Mouse (Mus musculus): ENCODE measurements around the gene Tmem231. TPM values are rescaled to one million over a fixed set of nuclear protein-coding genes. Genes with fewer than 3 reads are reported as not detected.

Gene Tmem231
- polyA plus RNA-seq, 1 experiment from 2014 or later = 5.0 TPM

DNA sequence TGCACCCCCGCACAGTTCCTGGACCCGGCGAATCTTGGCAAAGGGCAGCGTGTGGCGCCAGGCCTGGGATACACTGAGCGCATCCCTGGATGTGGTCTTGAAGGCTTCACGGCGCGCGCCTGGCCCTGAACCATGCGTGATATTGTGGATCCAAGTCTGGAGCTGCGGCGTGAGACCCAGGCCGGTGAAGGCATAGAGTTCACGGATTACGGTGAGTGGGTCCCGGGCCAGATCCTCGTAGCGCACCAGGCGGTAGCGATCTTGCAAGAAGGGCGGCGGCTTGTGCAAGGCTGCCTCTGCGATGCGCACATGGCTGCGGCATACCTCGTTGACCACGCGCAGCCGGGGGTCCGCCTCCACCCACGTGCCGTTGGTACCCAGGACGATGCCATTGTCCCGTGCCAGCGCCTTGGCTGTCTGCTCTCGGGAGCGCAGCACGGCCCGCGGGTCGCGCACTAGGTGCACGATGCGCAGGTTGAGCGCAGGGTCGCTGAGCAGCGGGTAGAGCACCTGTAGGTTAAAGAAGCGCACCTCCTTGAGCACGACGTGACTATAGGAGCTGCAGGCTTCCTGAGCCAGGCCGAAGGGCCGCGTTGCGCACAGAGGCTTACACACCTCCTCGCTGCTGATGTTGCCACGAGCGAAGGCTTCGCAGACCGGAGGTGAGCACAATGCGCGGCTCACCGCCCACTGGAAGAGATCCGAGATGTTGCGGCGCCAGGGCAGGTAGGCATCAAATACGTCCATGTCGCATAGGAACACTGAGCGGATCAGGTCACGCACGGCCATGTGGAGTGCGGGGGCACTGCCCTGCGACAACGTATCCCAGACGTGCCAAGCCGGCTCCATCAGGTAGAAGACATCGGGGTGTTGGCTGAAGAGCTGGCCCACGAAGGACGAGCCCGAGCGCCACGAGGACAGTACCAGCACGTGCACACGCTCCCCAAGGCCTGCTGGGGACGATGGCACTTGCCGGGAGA, 43.5 kb downstream of the Tmem231 start:
- no peak overlapping the region for H3K9ac ChIP-seq (ENCODE audit: low read depth, low read length)
- no peak overlapping the region for H3K27ac ChIP-seq (ENCODE audit: low read depth, low read length)
- no peaks in the 10 kb centered on the region for H3K36me3 ChIP-seq (ENCODE audit: control insufficient read depth, insufficient read depth, low read length)
- peak overlapping the region; percentile 28 for H3K4me3 ChIP-seq (ENCODE audit: low read depth, low read length)
- H3K4me2 ChIP-seq = peak overlapping the region; percentile 56
- ATAC-seq (replicated peaks; ENCODE audit: insufficient number of reproducible peaks, low FRiP score, low TSS enrichment) = no peak
- peaks cover 42% of the 10 kb centered on the region for H3K27me3 ChIP-seq (ENCODE audit: control insufficient read depth, insufficient read depth, low read length)
- no peaks in the 10 kb centered on the region for H3K9me3 ChIP-seq (replicated peaks; ENCODE audit: control insufficient read depth, low read length)
- H3K4me1 ChIP-seq (ENCODE audit: control insufficient read depth, insufficient read depth, low read length) = peaks cover 7% of the 10 kb centered on the region; the same call in 1 of the 2 replicates
- WGBS (ENCODE audit: insufficient replicate concordance) = 12% methylated on average over 86 of the region's 86 CpGs

DNA sequence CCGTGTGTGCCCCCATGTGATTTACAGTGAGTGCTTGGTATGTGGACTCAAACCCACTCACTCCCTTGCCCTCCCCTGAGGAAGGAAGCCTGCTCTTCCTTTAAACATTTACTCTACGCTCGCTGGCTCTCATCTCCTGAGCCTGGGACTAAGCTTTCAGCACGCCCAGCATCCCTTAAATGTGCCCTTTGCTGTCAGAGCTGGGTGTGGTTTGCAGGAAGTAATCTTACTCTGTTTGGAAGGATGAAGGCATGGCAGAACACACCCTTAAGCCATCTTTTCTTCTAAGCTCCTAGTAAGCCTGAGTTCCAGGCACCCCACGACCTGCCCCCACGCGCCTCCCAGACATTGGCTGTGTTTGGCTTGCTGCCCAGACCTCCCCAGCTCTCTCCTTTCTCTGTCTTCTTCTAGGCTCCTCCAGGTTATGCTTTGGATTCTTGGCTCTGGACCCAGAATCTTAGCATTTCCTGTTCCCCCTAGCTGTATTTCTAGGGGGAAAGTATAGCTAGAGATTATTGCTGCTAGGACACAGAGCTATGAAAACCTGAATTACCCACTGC, 45.5 kb downstream of the Tmem231 start:
- Histone ChIP-seq H3K9ac (ENCODE audit: low read depth, low read length) (no peak overlapping the region), H3K27me3 (ENCODE audit: control insufficient read depth, insufficient read depth, low read length) (peaks cover 42% of the 10 kb centered on the region), H3K9me3 (replicated peaks; ENCODE audit: control insufficient read depth, low read length) (no peaks in the 10 kb centered on the region), H3K27ac (ENCODE audit: low read depth, low read length) (no peak overlapping the region), H3K4me1 (ENCODE audit: control insufficient read depth, insufficient read depth, low read length) (peaks cover 7% of the 10 kb centered on the region; the same call in 1 of the 2 replicates), H3K4me3 (ENCODE audit: low read depth, low read length) (no peak overlapping the region), H3K4me2 (no peak overlapping the region), H3K36me3 (ENCODE audit: control insufficient read depth, insufficient read depth, low read length) (no peaks in the 10 kb centered on the region)
- no peak for ATAC-seq (replicated peaks; ENCODE audit: insufficient number of reproducible peaks, low FRiP score, low TSS enrichment)
- 38% methylated on average over 7 of the region's 7 CpGs for WGBS (ENCODE audit: insufficient replicate concordance)

GRCm38 (mm10) chr8:111887479-111887878, 46.2 kb downstream of the Tmem231 start:
- H3K36me3 ChIP-seq (ENCODE audit: control insufficient read depth, insufficient read depth, low read length) = no peaks in the 10 kb centered on the region
- WGBS (ENCODE audit: insufficient replicate concordance) = 74% methylated on average over 1 of the region's 1 CpGs
- no peak overlapping the region for H3K9ac ChIP-seq (ENCODE audit: low read depth, low read length)
- H3K4me2 ChIP-seq = no peak overlapping the region
- no peak overlapping the region for H3K27ac ChIP-seq (ENCODE audit: low read depth, low read length)
- ATAC-seq (replicated peaks; ENCODE audit: insufficient number of reproducible peaks, low FRiP score, low TSS enrichment) = no peak
- no peaks in the 10 kb centered on the region for H3K9me3 ChIP-seq (replicated peaks; ENCODE audit: control insufficient read depth, low read length)
- peaks cover 42% of the 10 kb centered on the region for H3K27me3 ChIP-seq (ENCODE audit: control insufficient read depth, insufficient read depth, low read length)
- peaks cover 7% of the 10 kb centered on the region; the same call in 1 of the 2 replicates for H3K4me1 ChIP-seq (ENCODE audit: control insufficient read depth, insufficient read depth, low read length)
- H3K4me3 ChIP-seq (ENCODE audit: low read depth, low read length) = no peak overlapping the region

- Histone ChIP-seq H3K9me3 (replicated peaks; ENCODE audit: control insufficient read depth, low read length) (no peaks in the 10 kb centered on the region), H3K4me3 (ENCODE audit: low read depth, low read length) (no peak overlapping the region), H3K27ac (ENCODE audit: low read depth, low read length) (no peak overlapping the region), H3K4me1 (ENCODE audit: control insufficient read depth, insufficient read depth, low read length) (no peaks in the 10 kb centered on the region), H3K36me3 (ENCODE audit: control insufficient read depth, insufficient read depth, low read length) (no peaks in the 10 kb centered on the region), H3K9ac (ENCODE audit: low read depth, low read length) (no peak overlapping the region), H3K27me3 (ENCODE audit: control insufficient read depth, insufficient read depth, low read length) (peaks cover 9% of the 10 kb centered on the region), H3K4me2 (no peak overlapping the region)
- ATAC-seq (replicated peaks; ENCODE audit: insufficient number of reproducible peaks, low FRiP score, low TSS enrichment) = no peak
- 83% methylated on average over 4 of the region's 4 CpGs for WGBS (ENCODE audit: insufficient replicate concordance)
These were observed 50.1 kb downstream of the Tmem231 start for GRCm38 (mm10) chr8:111883615-111884014.

- Histone ChIP-seq H3K4me1 (ENCODE audit: control insufficient read depth, insufficient read depth, low read length) (no peaks in the 10 kb centered on the region), H3K36me3 (ENCODE audit: control insufficient read depth, insufficient read depth, low read length) (no peaks in the 10 kb centered on the region), H3K4me3 (ENCODE audit: low read depth, low read length) (no peak overlapping the region), H3K4me2 (no peak overlapping the region), H3K9me3 (replicated peaks; ENCODE audit: control insufficient read depth, low read length) (no peaks in the 10 kb centered on the region), H3K27ac (ENCODE audit: low read depth, low read length) (no peak overlapping the region), H3K9ac (ENCODE audit: low read depth, low read length) (no peak overlapping the region), H3K27me3 (ENCODE audit: control insufficient read depth, insufficient read depth, low read length) (peaks cover 3% of the 10 kb centered on the region; the same call in 1 of the 2 replicates)
- WGBS (ENCODE audit: insufficient replicate concordance) = 2% methylated on average over 2 of the region's 2 CpGs
- ATAC-seq (replicated peaks; ENCODE audit: insufficient number of reproducible peaks, low FRiP score, low TSS enrichment) = no peak
These were observed 52.1 kb downstream of the Tmem231 start for GRCm38 (mm10) chr8:111881591-111881990.

DNA sequence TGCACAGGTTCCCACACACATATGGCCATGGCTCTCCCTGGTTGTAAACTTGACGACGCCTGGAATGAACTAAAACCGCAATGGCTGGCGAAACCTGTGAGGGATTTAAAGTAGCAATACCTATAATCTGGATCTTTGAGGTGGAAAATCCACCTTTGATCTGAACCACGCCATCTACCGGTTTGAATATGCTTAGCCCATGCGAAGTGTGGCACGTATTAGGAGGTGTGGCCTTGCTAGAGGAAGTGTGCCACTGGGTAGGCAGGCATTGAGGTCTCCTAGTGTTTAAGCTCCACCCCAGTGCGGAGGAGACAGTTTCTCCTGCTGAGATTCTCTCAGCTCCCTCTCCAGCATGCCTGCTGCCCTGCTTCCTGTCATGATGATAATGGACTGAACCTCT, 56.0 kb downstream of the Tmem231 start:
- Histone ChIP-seq H3K27ac (ENCODE audit: low read depth, low read length) (no peak overlapping the region), H3K36me3 (ENCODE audit: control insufficient read depth, insufficient read depth, low read length) (no peaks in the 10 kb centered on the region), H3K9me3 (replicated peaks; ENCODE audit: control insufficient read depth, low read length) (no peaks in the 10 kb centered on the region), H3K4me2 (no peak overlapping the region), H3K4me3 (ENCODE audit: low read depth, low read length) (no peak overlapping the region), H3K27me3 (ENCODE audit: control insufficient read depth, insufficient read depth, low read length) (no peaks in the 10 kb centered on the region), H3K4me1 (ENCODE audit: control insufficient read depth, insufficient read depth, low read length) (peaks cover 4% of the 10 kb centered on the region; the same call in 1 of the 2 replicates), H3K9ac (ENCODE audit: low read depth, low read length) (no peak overlapping the region)
- ATAC-seq (replicated peaks; ENCODE audit: insufficient number of reproducible peaks, low FRiP score, low TSS enrichment) = no peak
- WGBS (ENCODE audit: insufficient replicate concordance) = 57% methylated on average over 9 of the region's 9 CpGs

GRCm38 (mm10) chr8:111876355-111876948, 57.2 kb downstream of the Tmem231 start, which contains the start of gene Tmem170:
TSS of gene Tmem170 (minus strand) at chr8:111876750.
- peak; percentile 98 for ATAC-seq (replicated peaks; ENCODE audit: insufficient number of reproducible peaks, low FRiP score, low TSS enrichment)
- peak within 1 kb of the TSS; percentile 82 for H3K9ac ChIP-seq (ENCODE audit: low read depth, low read length)
- H3K27ac ChIP-seq (ENCODE audit: low read depth, low read length) = peak within 1 kb of the TSS; percentile 78
- no peaks in the 10 kb centered on the region for H3K27me3 ChIP-seq (ENCODE audit: control insufficient read depth, insufficient read depth, low read length)
- WGBS (ENCODE audit: insufficient replicate concordance) = under 1% methylated on average over 49 of the region's 53 CpGs
- peaks cover 4% of the 10 kb centered on the region; the same call in 1 of the 2 replicates for H3K4me1 ChIP-seq (ENCODE audit: control insufficient read depth, insufficient read depth, low read length)
- H3K9me3 ChIP-seq (replicated peaks; ENCODE audit: control insufficient read depth, low read length) = no peaks in the 10 kb centered on the region
- peak within 1 kb of the TSS; percentile 81 for H3K4me3 ChIP-seq (ENCODE audit: low read depth, low read length)
- H3K36me3 ChIP-seq (ENCODE audit: control insufficient read depth, insufficient read depth, low read length) = no peaks in the 10 kb centered on the region
- H3K4me2 ChIP-seq = peak within 1 kb of the TSS; percentile 87

- Histone ChIP-seq H3K4me1 (ENCODE audit: control insufficient read depth, insufficient read depth, low read length) (peaks cover 4% of the 10 kb centered on the region; the same call in 1 of the 2 replicates), H3K9ac (ENCODE audit: low read depth, low read length) (peak overlapping the region; percentile 82), H3K9me3 (replicated peaks; ENCODE audit: control insufficient read depth, low read length) (no peaks in the 10 kb centered on the region), H3K4me2 (peak overlapping the region; percentile 87), H3K4me3 (ENCODE audit: low read depth, low read length) (peak overlapping the region; percentile 81), H3K36me3 (ENCODE audit: control insufficient read depth, insufficient read depth, low read length) (no peaks in the 10 kb centered on the region), H3K27me3 (ENCODE audit: control insufficient read depth, insufficient read depth, low read length) (no peaks in the 10 kb centered on the region), H3K27ac (ENCODE audit: low read depth, low read length) (peak overlapping the region; percentile 78; the same call in 1 of the 2 replicates)
- whole genome bisulfite sequencing (ENCODE audit: insufficient replicate concordance) = 24% methylated on average over 9 of the region's 9 CpGs
- no peak for ATAC-seq (replicated peaks; ENCODE audit: insufficient number of reproducible peaks, low FRiP score, low TSS enrichment)
These were observed 57.9 kb downstream of the Tmem231 start for GRCm38 (mm10) chr8:111875758-111876157.
